Mouse (Mus musculus): ENCODE measurements around the gene Zbtb12. TPM values are rescaled to one million over a fixed set of nuclear protein-coding genes. Genes with fewer than 3 reads are reported as not detected.
"Not testable (repeated sequence)": the region's sequence is repeated elsewhere in the genome, so short reads cannot be mapped to it uniquely, and the experiment has no call there.

Zbtb12 gene
- polyA plus RNA-seq, 1 experiment, result 4.9 TPM

DNA sequence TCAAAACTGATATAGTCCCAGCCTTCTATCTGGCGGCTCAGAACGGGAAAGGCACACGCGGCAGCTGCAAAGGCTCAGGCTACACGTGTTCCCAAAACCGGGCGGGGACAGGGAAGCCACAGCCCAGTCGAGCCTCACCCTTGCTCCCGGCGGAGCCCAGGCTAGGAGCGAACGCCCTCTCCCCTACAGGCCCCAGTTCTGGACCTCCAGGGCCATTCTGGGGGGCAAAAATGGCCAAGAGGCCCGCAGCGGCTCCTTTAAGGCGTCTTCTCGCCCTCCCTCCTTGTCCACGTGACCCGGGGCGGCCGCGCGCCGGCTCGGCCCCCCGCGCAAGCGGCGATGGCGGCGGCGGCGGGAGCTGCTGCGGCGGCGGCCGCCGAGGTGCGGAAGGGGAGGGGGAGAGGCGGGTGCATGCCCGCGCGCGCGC is 18.9 kb downstream of the Zbtb12 start, which contains the start of the genes C2 and Ehmt2:
Gene C2, minus strand, starts transcription at position 106 of the 427 bp plus-strand sequence.
Gene Ehmt2, plus strand, starts transcription at position 310 of the 427 bp plus-strand sequence.
- Histone ChIP-seq H3K4me1 (ENCODE audit: control insufficient read depth, insufficient read depth, low read length) (peaks cover 3% of the 10 kb centered on the region; the same call in 1 of the 2 replicates), H3K27ac (ENCODE audit: insufficient read depth, low read length) (peak within 1 kb of the TSS; percentile 84), H3K4me3 (ENCODE audit: insufficient read depth, low read length) (peak within 1 kb of the TSS; percentile 53)
- TF ChIP-seq POLR2A (IDR thresholded peaks at IDR 0.05; ENCODE audit: extremely low read depth, insufficient read depth, low read length) (peak; percentile 34; the same call in 1 of the 2 replicates), CTCF (IDR thresholded peaks at IDR 0.05; ENCODE audit: extremely low read depth, insufficient read depth, low read length) (no peak)

- peak overlapping the region; percentile 53 for H3K4me3 ChIP-seq (ENCODE audit: insufficient read depth, low read length)
- peaks cover 3% of the 10 kb centered on the region; the same call in 1 of the 2 replicates for H3K4me1 ChIP-seq (ENCODE audit: control insufficient read depth, insufficient read depth, low read length)
- TF ChIP-seq POLR2A (IDR thresholded peaks at IDR 0.05; ENCODE audit: extremely low read depth, insufficient read depth, low read length), result no peak
- no peak overlapping the region for H3K27ac ChIP-seq (ENCODE audit: insufficient read depth, low read length)
These were observed 19.4 kb downstream of the Zbtb12 start for GRCm38 (mm10) chr17:34898706-34899052.

DNA sequence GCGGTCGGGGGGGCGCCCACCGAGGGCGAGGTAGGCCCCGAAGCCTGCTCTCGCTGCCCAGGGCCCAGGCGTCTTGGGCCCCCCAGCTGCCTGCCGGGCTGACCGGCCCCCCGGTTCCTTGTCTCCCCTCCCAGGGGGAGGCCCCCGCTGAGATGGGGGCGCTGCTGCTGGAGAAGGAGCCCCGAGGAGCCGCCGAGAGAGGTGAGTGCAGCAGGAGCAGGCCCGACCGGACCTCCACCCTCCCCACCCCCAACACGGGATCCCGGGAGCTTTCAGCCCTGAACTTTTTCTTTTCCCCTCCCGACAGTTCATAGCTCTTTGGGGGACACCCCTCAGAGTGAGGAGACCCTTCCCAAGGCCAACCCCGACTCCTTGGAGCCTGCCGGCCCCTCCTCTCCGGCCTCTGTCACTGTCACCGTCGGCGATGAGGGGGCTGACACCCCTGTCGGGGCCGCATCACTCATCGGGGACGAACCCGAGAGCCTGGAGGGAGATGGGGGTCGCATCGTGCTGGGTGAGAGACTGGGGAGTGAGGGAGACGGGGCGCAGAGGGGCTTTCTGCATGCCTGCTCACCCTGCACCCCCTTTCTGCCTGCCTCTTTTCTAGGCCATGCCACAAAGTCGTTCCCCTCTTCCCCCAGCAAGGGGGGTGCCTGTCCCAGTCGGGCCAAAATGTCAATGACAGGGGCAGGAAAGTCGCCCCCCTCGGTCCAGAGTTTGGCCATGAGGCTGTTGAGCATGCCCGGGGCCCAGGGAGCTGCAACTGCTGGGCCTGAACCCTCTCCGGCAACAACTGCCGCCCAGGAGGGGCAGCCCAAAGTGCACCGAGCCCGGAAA is 20.0 kb downstream of the Zbtb12 start:
- TF ChIP-seq CTCF (IDR thresholded peaks at IDR 0.05; ENCODE audit: extremely low read depth, insufficient read depth, low read length) (no peak), POLR2A (IDR thresholded peaks at IDR 0.05; ENCODE audit: extremely low read depth, insufficient read depth, low read length) (no peak)
- peak overlapping the region; percentile 79 for H3K27ac ChIP-seq (ENCODE audit: insufficient read depth, low read length)
- H3K4me1 ChIP-seq (ENCODE audit: control insufficient read depth, insufficient read depth, low read length), result peaks cover 3% of the 10 kb centered on the region; the same call in 1 of the 2 replicates

GRCm38 (mm10) chr17:34899890-34900243 is 20.6 kb downstream of the Zbtb12 start:
- TF ChIP-seq POLR2A (IDR thresholded peaks at IDR 0.05; ENCODE audit: extremely low read depth, insufficient read depth, low read length) (no peak), CTCF (IDR thresholded peaks at IDR 0.05; ENCODE audit: extremely low read depth, insufficient read depth, low read length) (no peak)
- no peak overlapping the region for H3K27ac ChIP-seq (ENCODE audit: insufficient read depth, low read length)
- H3K4me3 ChIP-seq (ENCODE audit: insufficient read depth, low read length), result peak overlapping the region; percentile 53
- H3K4me1 ChIP-seq (ENCODE audit: control insufficient read depth, insufficient read depth, low read length), result peaks cover 3% of the 10 kb centered on the region; the same call in 1 of the 2 replicates

More for the DNA sequence above, 20.0 kb downstream of the Zbtb12 start:
- peak overlapping the region; percentile 53 for H3K4me3 ChIP-seq (ENCODE audit: insufficient read depth, low read length)

DNA sequence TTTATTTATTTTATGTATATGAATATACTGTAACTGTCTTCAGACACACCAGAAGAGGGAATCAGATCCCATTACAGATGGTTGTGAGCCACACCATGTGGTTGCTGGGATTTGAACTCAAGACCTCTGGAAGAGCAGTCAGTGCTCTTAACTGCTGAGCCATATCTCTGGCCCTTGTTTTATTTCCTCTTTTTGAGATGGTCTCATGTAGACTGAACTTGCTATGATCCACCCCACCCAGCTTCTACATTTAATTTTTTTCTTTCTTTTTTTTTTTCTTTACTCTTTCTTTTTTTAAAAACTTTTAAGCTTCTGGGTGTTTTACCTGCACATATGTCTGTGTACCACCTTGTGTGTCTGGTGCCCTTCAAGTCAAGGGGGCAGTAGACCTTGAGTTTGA is 21.5 kb downstream of the Zbtb12 start:
- not testable (repeated sequence) for H3K4me1 ChIP-seq (ENCODE audit: control insufficient read depth, insufficient read depth, low read length); H3K27ac ChIP-seq (ENCODE audit: insufficient read depth, low read length); H3K4me3 ChIP-seq (ENCODE audit: insufficient read depth, low read length)

DNA sequence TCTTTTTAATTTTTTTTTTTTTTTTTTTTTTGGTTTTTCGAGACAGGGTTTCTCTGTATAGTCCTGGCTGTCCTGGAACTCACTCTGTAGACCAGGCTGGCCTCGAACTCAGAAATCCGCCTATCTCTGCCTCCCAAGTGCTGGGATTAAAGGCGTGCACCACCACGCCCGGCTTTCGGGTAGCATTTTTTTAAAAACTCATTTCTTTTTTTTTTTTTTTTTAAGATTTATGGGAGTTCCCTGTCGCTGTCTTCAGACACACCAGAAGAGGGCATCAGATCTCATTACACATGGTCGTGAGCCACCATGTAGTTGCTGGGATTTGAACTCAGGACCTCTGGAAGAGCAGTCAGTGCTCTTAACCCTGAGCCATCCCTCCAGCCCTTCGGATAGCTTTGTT is 22.7 kb downstream of the Zbtb12 start:
- H3K4me3 ChIP-seq (ENCODE audit: insufficient read depth, low read length), result not testable (repeated sequence)

DNA sequence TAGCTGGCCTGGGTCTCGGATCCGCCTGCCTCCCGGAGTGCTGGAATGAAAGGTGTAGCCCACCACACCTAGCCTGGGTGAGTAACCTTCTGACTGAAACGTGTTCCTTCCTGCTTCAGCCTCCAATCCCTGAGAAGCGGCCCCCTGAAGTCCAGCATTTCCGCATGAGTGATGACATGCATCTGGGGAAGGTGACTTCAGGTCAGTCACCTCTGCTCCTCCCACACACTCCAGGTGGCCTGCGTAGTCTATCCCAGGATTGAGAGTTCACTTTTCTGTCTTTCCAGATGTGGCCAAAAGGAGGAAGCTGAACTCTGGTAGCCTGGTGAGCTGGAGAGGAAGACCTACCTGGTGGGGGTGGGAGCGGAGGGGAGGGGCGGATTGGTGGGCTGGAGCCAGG is 23.6 kb downstream of the Zbtb12 start:
- Histone ChIP-seq H3K27ac (ENCODE audit: insufficient read depth, low read length) (no peak overlapping the region), H3K4me3 (ENCODE audit: insufficient read depth, low read length) (no peak overlapping the region), H3K4me1 (ENCODE audit: control insufficient read depth, insufficient read depth, low read length) (no peaks in the 10 kb centered on the region; the same call in 1 of the 2 replicates)
- no peak for TF ChIP-seq POLR2A (IDR thresholded peaks at IDR 0.05; ENCODE audit: extremely low read depth, insufficient read depth, low read length)
- no peak for TF ChIP-seq CTCF (IDR thresholded peaks at IDR 0.05; ENCODE audit: extremely low read depth, insufficient read depth, low read length)

More for the DNA sequence above, 22.7 kb downstream of the Zbtb12 start:
- H3K27ac ChIP-seq (ENCODE audit: insufficient read depth, low read length); H3K4me1 ChIP-seq (ENCODE audit: control insufficient read depth, insufficient read depth, low read length): not testable (repeated sequence)

GRCm38 (mm10) chr17:34910982-34911381 is 31.7 kb downstream of the Zbtb12 start:
- H3K4me1 ChIP-seq (ENCODE audit: control insufficient read depth, insufficient read depth, low read length), result no peaks in the 10 kb centered on the region
- no peak for TF ChIP-seq CTCF (IDR thresholded peaks at IDR 0.05; ENCODE audit: extremely low read depth, insufficient read depth, low read length)
- TF ChIP-seq POLR2A (IDR thresholded peaks at IDR 0.05; ENCODE audit: extremely low read depth, insufficient read depth, low read length), result no peak
- H3K4me3 ChIP-seq (ENCODE audit: insufficient read depth, low read length), result no peak overlapping the region
- H3K27ac ChIP-seq (ENCODE audit: insufficient read depth, low read length), result no peak overlapping the region

DNA sequence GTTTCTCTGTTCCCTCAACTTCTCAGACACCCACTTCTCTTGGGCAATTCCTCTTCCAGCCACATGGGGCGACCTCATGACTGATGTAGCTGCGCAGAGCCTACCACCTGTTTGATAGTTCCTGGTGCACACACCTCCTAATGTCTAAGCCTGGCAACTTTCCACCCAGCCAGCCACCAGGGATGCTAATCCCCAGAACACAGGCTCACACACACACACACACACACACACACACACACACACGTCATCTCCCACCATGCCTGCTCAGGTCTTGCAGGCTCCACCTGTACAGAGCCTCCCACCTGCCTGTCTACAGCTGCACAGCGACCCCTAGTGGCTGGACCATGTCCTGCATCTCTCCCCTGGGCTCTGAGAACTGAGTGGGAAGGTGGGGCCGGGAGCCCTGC is 32.7 kb downstream of the Zbtb12 start:
- no peaks in the 10 kb centered on the region for H3K4me1 ChIP-seq (ENCODE audit: control insufficient read depth, insufficient read depth, low read length)
- no peak overlapping the region for H3K4me3 ChIP-seq (ENCODE audit: insufficient read depth, low read length)
- H3K27ac ChIP-seq (ENCODE audit: insufficient read depth, low read length), result no peak overlapping the region
- peak; percentile 76 for TF ChIP-seq CTCF (IDR thresholded peaks at IDR 0.05; ENCODE audit: extremely low read depth, insufficient read depth, low read length)
- no peak for TF ChIP-seq POLR2A (IDR thresholded peaks at IDR 0.05; ENCODE audit: extremely low read depth, insufficient read depth, low read length)

GRCm38 (mm10) chr17:34913930-34914665 is 34.8 kb downstream of the Zbtb12 start, which contains the start of gene Slc44a4:
Gene Slc44a4 (plus strand): TSS chr17:34914466.
- TF ChIP-seq POLR2A (IDR thresholded peaks at IDR 0.05; ENCODE audit: extremely low read depth, insufficient read depth, low read length) (no peak), CTCF (IDR thresholded peaks at IDR 0.05; ENCODE audit: extremely low read depth, insufficient read depth, low read length) (no peak)
- Histone ChIP-seq H3K27ac (ENCODE audit: insufficient read depth, low read length) (no peak within 1 kb of the TSS), H3K4me1 (ENCODE audit: control insufficient read depth, insufficient read depth, low read length) (no peaks in the 10 kb centered on the region), H3K4me3 (ENCODE audit: insufficient read depth, low read length) (no peak within 1 kb of the TSS)
